In the genomic region with DNA sequence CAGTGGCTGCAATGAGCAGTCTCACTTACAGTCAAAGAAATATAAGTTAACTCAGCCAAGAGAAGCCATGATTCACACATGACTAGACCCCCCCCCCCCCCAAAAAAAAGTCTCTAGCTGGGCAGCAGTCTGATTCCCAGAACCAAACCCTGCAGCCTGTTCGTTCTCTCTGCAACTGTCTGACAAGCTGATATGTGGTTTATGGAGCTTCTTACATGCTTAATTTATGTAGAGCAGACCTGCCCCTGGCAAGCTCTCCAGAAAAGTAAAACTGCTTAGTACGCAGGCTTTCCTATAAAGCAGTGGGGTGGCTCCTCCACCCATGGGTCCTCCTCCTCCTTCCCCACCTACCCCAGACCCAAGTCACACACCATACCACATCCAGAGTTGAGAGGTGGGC, we compare ENCODE assay signal across 32 mouse cellular contexts. TPM values are rescaled to one million over a fixed set of nuclear protein-coding genes. Genes with fewer than 3 reads are reported as not detected.
"Had no signal": no experiment of that assay in that cellular context is flagged by ENCODE, and none has a peak within 500 bp of the region (broad histone marks: within the 10 kb centered on the region; RNA-seq: fewer than 3 reads in every experiment).

No protein-coding gene starts in this region.

- H3K4me2 ChIP-seq: heart, embryonic 12.5 days; hindbrain, embryonic 12.5 days; hindbrain, embryonic 15.5 days; kidney, embryonic 15.5 days; limb, embryonic 13.5 days; limb, embryonic 15.5 days; liver, embryonic 12.5 days had no signal

- H3K36me3 ChIP-seq: heart, embryonic 10.5 days; heart, embryonic 12.5 days; hindbrain, embryonic 10.5 days; hindbrain, embryonic 12.5 days; hindbrain, embryonic 15.5 days; kidney, embryonic 15.5 days; limb, embryonic 13.5 days; limb, embryonic 15.5 days; liver, embryonic 12.5 days had no signal

- ATAC-seq: hindbrain, postnatal 0 days; intestine, embryonic 16.5 days; liver, embryonic 12.5 days had no signal

- H3K4me1 ChIP-seq: heart, embryonic 10.5 days; heart, embryonic 12.5 days; hindbrain, embryonic 10.5 days; hindbrain, embryonic 12.5 days; hindbrain, embryonic 15.5 days; kidney, embryonic 15.5 days; limb, embryonic 13.5 days; limb, embryonic 15.5 days; liver, embryonic 12.5 days had no signal

- H3K9me3 ChIP-seq: heart, embryonic 10.5 days; heart, embryonic 12.5 days; hindbrain, embryonic 10.5 days; hindbrain, embryonic 12.5 days; hindbrain, embryonic 15.5 days; kidney, embryonic 15.5 days; limb, embryonic 13.5 days; limb, embryonic 15.5 days; liver, embryonic 12.5 days had no signal

- H3K9ac ChIP-seq: heart, embryonic 12.5 days; hindbrain, embryonic 12.5 days; hindbrain, embryonic 15.5 days; kidney, embryonic 15.5 days; limb, embryonic 13.5 days; limb, embryonic 15.5 days; liver, embryonic 12.5 days; liver, embryonic 14.5 days had no signal

- H3K27me3 ChIP-seq: hindbrain, embryonic 15.5 days; liver, embryonic 12.5 days had no signal

- H3K4me3 ChIP-seq: gastrocnemius, adult 2 months; heart, embryonic 10.5 days; heart, embryonic 12.5 days; hindbrain, embryonic 10.5 days; hindbrain, embryonic 12.5 days; hindbrain, embryonic 15.5 days; kidney, embryonic 15.5 days; limb, embryonic 13.5 days; limb, embryonic 15.5 days; liver, embryonic 12.5 days had no signal

- DNase-seq: gastrocnemius, adult 2 months; gastrocnemius, postnatal 10 days; gastrocnemius, postnatal 25 days; heart, adult 18-20 months; heart, postnatal 10 days; heart, postnatal 4 days; kidney, adult 11 months; kidney, adult 2 months; kidney, adult 9 months; kidney, postnatal 14 days; kidney, postnatal 36 days; layer of hippocampus, adult 9-11 months; layer of hippocampus, postnatal 36 days; left cerebral cortex, postnatal 4 days had no signal

- H3K27ac ChIP-seq: gastrocnemius, adult 2 months; heart, embryonic 10.5 days; hindbrain, embryonic 10.5 days; hindbrain, embryonic 12.5 days; hindbrain, embryonic 15.5 days; hindbrain, postnatal 0 days; kidney, embryonic 15.5 days; kidney, postnatal 0 days; limb, embryonic 13.5 days; limb, embryonic 15.5 days; liver, embryonic 12.5 days; liver, embryonic 14.5 days had no signal

RNA-seq across cellular contexts. Expression of a gene that starts 50.2 kb away (rescaled TPM):
- polyA plus RNA-seq: heart, embryonic 14.5 days; kidney, postnatal 0 days; large intestine, adult 2 months; liver, embryonic 12.5 days; liver, embryonic 14.5 days; liver, embryonic 16.5 days had no signal

RNA-seq across cellular contexts. Expression of a gene that starts 50.8 kb away (rescaled TPM):
- polyA plus RNA-seq: heart, embryonic 12.5 days; kidney, embryonic 15.5 days; large intestine, adult 2 months; limb, embryonic 11.5 days; liver, adult 2 months; liver, embryonic 14.5 days; liver, embryonic 16.5 days had no signal
